Mouse (Mus musculus) forebrain, embryonic 11.5 days (tissue): ENCODE measurements around the gene Tpra1. TPM values are rescaled to one million over a fixed set of nuclear protein-coding genes. Genes with fewer than 3 reads are reported as not detected.
A peak's percentile ranks its signal among the peaks of the same experiment; 100 is the strongest.

Source experiments
- ATAC-seq: fragments of 200-750 bp; cut with Nextera tagmentation; replicated peaks from 2 replicates; pipeline ENCODE4 v1.8.0; 2017; ENCODE audit warnings: moderate TSS enrichment; ENCODE audit not compliant: low FRiP score
- DNase-seq: peaks from one replicate; pipeline ENCODE4 v3.0.0-alpha.2; 2017; ENCODE audit warnings: low spot score
- H3K27ac ChIP-seq: fragments of 300-500 bp; sonication (generic); 2 replicates; pipeline ENCODE4 v1.5.1; 2014; ENCODE audit warnings: low read depth, low read length
- H3K27me3 ChIP-seq: fragments of 300-500 bp; sonication (generic); 2 replicates; pipeline ENCODE4 v1.6.1; 2014; ENCODE audit warnings: mild to moderate bottlenecking, low read length, mixed read lengths; ENCODE audit not compliant: control insufficient read depth, insufficient read depth
- H3K36me3 ChIP-seq: fragments of 300-500 bp; sonication (generic); 2 replicates; pipeline ENCODE4 v1.6.1; 2014; ENCODE audit warnings: mild to moderate bottlenecking, low read length, moderate library complexity, mixed read lengths; ENCODE audit not compliant: control insufficient read depth, insufficient read depth
- H3K4me1 ChIP-seq: fragments of 300-500 bp; sonication (generic); replicated peaks from 2 replicates; pipeline ENCODE4 v1.6.1; 2014; ENCODE audit warnings: low read length, mixed read lengths; ENCODE audit not compliant: control insufficient read depth, insufficient read depth
- H3K4me2 ChIP-seq: fragments of 300-500 bp; sonication (generic); 2 replicates; pipeline ENCODE4 v1.6.1; 2014; ENCODE audit warnings: low read depth, mild to moderate bottlenecking, low read length, moderate library complexity, mixed read lengths; ENCODE audit not compliant: severe bottlenecking
- H3K4me3 ChIP-seq: fragments of 300-500 bp; sonication (generic); 2 replicates; pipeline ENCODE4 v1.5.1; 2014; ENCODE audit warnings: low read depth, low read length
- H3K9ac ChIP-seq: fragments of 300-500 bp; sonication (generic); 2 replicates; pipeline ENCODE4 v1.6.1; 2014; ENCODE audit warnings: low read length
- H3K9me3 ChIP-seq: fragments of 300-500 bp; sonication (generic); 2 replicates; pipeline ENCODE4 v1.6.1; 2016; ENCODE audit warnings: low read length, mixed read lengths; ENCODE audit not compliant: control insufficient read depth
- WGBS: fragments of 180-500 bp; shearing (Covaris S2); extraction: QIAGEN DNeasy Blood & Tissue Kit; methylation state at CpG from one replicate; pipeline ENCODE4 v1.1.7; 2014; 5-methylcytosine and 5-hydroxymethylcytosine counted together
- polyA plus RNA-seq: library from polyadenylated mRNA; unstranded; fragments of >200 nt; fragmentation: Nextera tagmentation; extraction: Ambion mirVana; gene quantifications from 2 replicates; pipeline ENCODE4 v1.2.1, GENCODE M21; 2014

Gene Tpra1
- polyA plus RNA-seq, 1 experiment from 2014 or later: 40.7 TPM

DNA sequence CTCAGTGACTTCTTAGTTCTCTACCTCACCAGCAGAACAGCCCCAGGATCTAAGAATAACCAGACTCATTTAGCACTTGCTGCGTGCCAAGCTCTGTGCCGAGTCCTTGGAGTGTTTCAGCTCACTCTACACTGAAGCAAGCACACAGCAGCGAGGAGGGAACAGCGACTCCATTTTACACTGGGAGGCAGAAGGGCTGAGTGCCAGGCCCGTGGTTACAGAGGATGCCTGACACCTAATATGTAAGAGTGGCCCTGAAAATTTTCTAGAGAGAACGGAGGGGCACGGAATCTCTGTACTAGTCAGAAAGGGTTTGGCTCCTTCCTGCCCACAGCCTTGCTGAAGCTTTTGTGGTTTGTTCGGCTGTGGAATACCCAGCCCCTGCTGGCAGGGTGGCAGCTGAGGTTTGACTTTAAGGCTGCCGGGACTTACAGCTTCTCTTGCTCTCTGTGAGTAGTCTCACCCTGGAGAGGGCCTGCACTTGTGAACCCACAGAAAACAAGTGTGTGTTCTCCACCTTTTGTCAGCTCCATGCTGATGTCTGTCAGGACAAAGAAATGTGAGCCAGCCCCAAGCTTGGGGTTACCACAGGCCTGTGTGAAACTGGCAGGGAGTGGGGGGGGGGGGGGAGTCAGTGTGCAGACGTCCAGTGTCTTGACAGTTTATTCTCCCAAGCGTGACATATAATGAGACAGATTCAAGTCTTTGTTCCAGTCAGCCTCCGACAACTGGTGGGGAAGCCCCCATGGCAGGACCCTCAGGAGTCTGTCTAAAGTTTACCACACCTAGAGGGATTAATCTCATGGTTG, 37.4 kb downstream of the Tpra1 start:
- Histone ChIP-seq H3K9me3 (no peaks in the 10 kb centered on the region), H3K9ac (peak overlapping the region; percentile 23; the same call in 1 of the 2 replicates), H3K4me3 (no peak overlapping the region), H3K36me3 (no peaks in the 10 kb centered on the region), H3K27ac (peak overlapping the region; percentile 59), H3K27me3 (peaks cover 2% of the 10 kb centered on the region), H3K4me2 (no peak overlapping the region), H3K4me1 (peaks cover 50% of the 10 kb centered on the region)
- 46% methylated on average over 12 of the region's 12 CpGs for WGBS
- ATAC-seq (no peak), DNase-seq (peak; percentile 46)

DNA sequence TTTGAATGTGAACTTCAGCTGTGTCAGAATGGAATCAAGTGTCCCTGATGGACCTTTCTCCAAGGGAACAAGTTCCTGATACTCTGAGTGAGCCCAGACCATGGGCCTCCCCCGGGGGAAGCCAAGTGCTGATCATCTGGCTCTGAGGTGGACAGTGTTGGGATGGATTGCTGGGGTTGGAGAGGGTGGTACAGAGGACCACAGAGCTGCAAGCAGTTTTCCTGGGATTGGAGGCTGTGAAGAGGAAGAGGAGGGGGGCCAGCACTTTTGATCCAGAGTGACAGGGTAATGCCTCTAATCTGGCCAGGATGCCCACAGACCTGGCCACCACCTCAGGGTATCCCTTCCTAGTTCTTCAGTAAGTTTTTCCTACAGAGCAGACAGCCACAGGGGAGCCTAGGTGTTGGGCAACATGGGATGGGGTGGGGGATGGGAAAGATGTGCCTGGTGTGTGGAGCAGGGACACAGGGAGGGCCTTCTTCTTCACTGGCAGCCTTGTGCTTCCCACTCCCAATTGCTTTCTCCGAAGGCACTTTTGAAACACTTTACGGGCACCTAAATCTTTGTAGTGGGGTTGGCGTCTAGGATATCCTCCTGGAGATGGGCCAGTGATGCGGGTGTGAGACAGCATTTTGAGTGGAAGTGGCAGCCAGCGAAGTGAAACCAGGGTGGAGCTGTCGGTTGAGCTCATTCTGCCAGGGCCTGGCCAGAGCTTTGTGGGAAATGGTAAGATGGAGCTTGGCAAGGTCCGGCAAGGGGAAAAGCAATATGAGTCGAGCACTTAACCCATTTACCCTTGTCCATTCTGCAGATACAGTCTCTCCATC, 38.3 kb downstream of the Tpra1 start:
- Histone ChIP-seq H3K9ac (no peak overlapping the region), H3K4me1 (peaks cover 45% of the 10 kb centered on the region), H3K27ac (0 out of 2 replicates have a peak overlapping the region, but pooled peaks have one; percentile 51), H3K36me3 (no peaks in the 10 kb centered on the region), H3K9me3 (no peaks in the 10 kb centered on the region), H3K4me2 (no peak overlapping the region), H3K27me3 (no peaks in the 10 kb centered on the region), H3K4me3 (no peak overlapping the region)
- ATAC-seq (no peak), DNase-seq (peak; percentile 49)
- 89% methylated on average over 9 of the region's 9 CpGs for WGBS

DNA sequence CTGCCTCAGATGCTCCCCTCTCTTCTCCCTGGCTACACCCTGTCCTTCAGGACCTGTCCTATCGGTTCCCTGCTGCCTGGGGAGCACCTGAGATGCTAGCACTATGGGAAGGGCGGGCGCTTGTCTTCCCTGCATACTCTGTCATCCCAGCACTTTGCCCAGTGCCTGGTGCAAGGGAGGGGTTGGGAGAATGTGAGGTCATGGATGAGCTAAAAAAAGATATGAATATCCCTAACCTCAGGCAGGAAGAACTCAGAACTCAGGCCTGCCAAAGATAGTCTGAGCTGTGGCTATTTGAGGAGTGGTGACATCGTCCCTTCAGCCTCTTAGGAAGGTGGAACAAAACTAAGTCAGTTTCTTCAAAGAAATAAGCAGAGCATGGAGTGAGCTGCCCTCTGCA, 39.6 kb downstream of the Tpra1 start:
- H3K4me3 ChIP-seq: no peak overlapping the region
- H3K4me1 ChIP-seq: peaks cover 45% of the 10 kb centered on the region
- WGBS: 74% methylated on average over 4 of the region's 4 CpGs
- ATAC-seq (no peak), DNase-seq (peak; percentile 49)
- H3K27ac ChIP-seq: no peak overlapping the region
- no peaks in the 10 kb centered on the region for H3K27me3 ChIP-seq
- no peaks in the 10 kb centered on the region for H3K36me3 ChIP-seq
- H3K9ac ChIP-seq: no peak overlapping the region
- no peak overlapping the region for H3K4me2 ChIP-seq
- H3K9me3 ChIP-seq: no peaks in the 10 kb centered on the region

GRCm38 (mm10) chr6:88942595-88942994, 40.5 kb downstream of the Tpra1 start:
- peaks cover 36% of the 10 kb centered on the region for H3K4me1 ChIP-seq
- no peaks in the 10 kb centered on the region for H3K9me3 ChIP-seq
- no peak overlapping the region for H3K4me3 ChIP-seq
- DNase-seq (peak; percentile 91), ATAC-seq (peak; percentile 85)
- H3K4me2 ChIP-seq: peak overlapping the region; percentile 31; the same call in 1 of the 2 replicates
- no peaks in the 10 kb centered on the region for H3K36me3 ChIP-seq
- 7% methylated on average over 8 of the region's 8 CpGs for WGBS
- H3K9ac ChIP-seq: no peak overlapping the region; the same call in 1 of the 2 replicates
- peak overlapping the region; percentile 42; the same call in 1 of the 2 replicates for H3K27ac ChIP-seq
- H3K27me3 ChIP-seq: no peaks in the 10 kb centered on the region

GRCm38 (mm10) chr6:88943666-88944065, 41.6 kb downstream of the Tpra1 start:
- WGBS: 84% methylated on average over 6 of the region's 6 CpGs
- H3K9me3 ChIP-seq: no peaks in the 10 kb centered on the region
- ATAC-seq: no peak
- no peak overlapping the region for H3K9ac ChIP-seq
- no peak overlapping the region for H3K4me3 ChIP-seq
- no peaks in the 10 kb centered on the region for H3K36me3 ChIP-seq
- peaks cover 27% of the 10 kb centered on the region for H3K4me1 ChIP-seq
- no peak overlapping the region; the same call in 1 of the 2 replicates for H3K27ac ChIP-seq
- H3K4me2 ChIP-seq: no peak overlapping the region
- no peaks in the 10 kb centered on the region for H3K27me3 ChIP-seq
- DNase-seq: peak; percentile 49

DNA sequence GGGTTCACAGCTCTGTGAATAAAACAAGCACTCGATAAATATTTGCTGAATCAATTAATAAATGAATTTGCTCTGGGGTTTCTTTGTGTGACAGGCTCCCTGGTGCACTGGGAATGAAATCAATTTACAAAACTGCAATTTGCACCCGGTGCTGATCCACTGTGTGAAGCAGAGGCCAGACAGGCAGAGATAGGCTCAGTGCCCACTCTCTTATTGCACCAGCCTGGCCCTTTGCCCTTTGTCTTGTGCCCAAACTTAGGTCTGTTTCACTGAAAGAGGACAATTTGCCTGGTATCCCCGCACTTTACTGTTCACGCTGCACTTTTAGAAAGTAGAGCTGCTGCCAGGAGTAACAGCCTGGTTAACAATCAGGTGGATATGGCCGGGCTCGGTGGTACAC, 44.4 kb downstream of the Tpra1 start:
- no peaks in the 10 kb centered on the region for H3K9me3 ChIP-seq
- no peaks in the 10 kb centered on the region for H3K36me3 ChIP-seq
- no peak overlapping the region for H3K9ac ChIP-seq
- no peak overlapping the region for H3K27ac ChIP-seq
- H3K4me2 ChIP-seq: no peak overlapping the region
- H3K4me1 ChIP-seq: peaks cover 15% of the 10 kb centered on the region; the same call in 1 of the 2 replicates
- ATAC-seq (no peak), DNase-seq (no peak)
- H3K27me3 ChIP-seq: no peaks in the 10 kb centered on the region
- no peak overlapping the region for H3K4me3 ChIP-seq
- 87% methylated on average over 6 of the region's 6 CpGs for WGBS

GRCm38 (mm10) chr6:88947771-88948170, 45.7 kb downstream of the Tpra1 start:
- Histone ChIP-seq H3K4me3 (no peak overlapping the region), H3K9me3 (no peaks in the 10 kb centered on the region), H3K27ac (no peak overlapping the region), H3K36me3 (no peaks in the 10 kb centered on the region), H3K9ac (no peak overlapping the region), H3K4me2 (no peak overlapping the region), H3K27me3 (no peaks in the 10 kb centered on the region), H3K4me1 (peaks cover 8% of the 10 kb centered on the region; the same call in 1 of the 2 replicates)
- ATAC-seq (no peak), DNase-seq (peak; percentile 36)

- DNase-seq: no peak
- Histone ChIP-seq H3K4me1 (peaks cover 5% of the 10 kb centered on the region; the same call in 1 of the 2 replicates), H3K36me3 (no peaks in the 10 kb centered on the region), H3K4me3 (no peak overlapping the region), H3K27ac (no peak overlapping the region), H3K4me2 (no peak overlapping the region), H3K9ac (no peak overlapping the region), H3K9me3 (no peaks in the 10 kb centered on the region), H3K27me3 (no peaks in the 10 kb centered on the region)
- no peak for ATAC-seq
- WGBS: 89% methylated on average over 2 of the region's 2 CpGs
Observed at GRCm38 (mm10) chr6:88956725-88957124, 54.7 kb downstream of the Tpra1 start.
